Mouse (Mus musculus): ENCODE results near the gene Ormdl3. TPM values are rescaled to one million over a fixed set of nuclear protein-coding genes. Genes with fewer than 3 reads are reported as not detected.

The Ormdl3 gene
- total RNA-seq, 2 experiments from 2014 or later = 54.5 to 68.6 TPM

Other genes starting within 250 kb of the Ormdl3 start
- not detected in 2 replicates for gene Ppp1r1b, start 239.0 kb downstream of the Ormdl3 start, total RNA-seq (2015; ENCODE audit: low replicate concordance)
- gene Ppp1r1b, start 239.0 kb downstream of the Ormdl3 start, total RNA-seq (2017; ENCODE audit: low replicate concordance) = not detected in 2 replicates
- 4.6 and 8.3 TPM in 2 replicates for gene Stard3, start 229.0 kb downstream of the Ormdl3 start, total RNA-seq (2015; ENCODE audit: low replicate concordance)
- gene Stard3, start 229.0 kb downstream of the Ormdl3 start, total RNA-seq (2017; ENCODE audit: low replicate concordance) = 5.6 and 7.6 TPM in 2 replicates
- gene Tcap, start 203.6 kb downstream of the Ormdl3 start, total RNA-seq (2015; ENCODE audit: low replicate concordance) = not detected in 2 replicates
- gene Tcap, start 203.6 kb downstream of the Ormdl3 start, total RNA-seq (2017; ENCODE audit: low replicate concordance) = not detected in 2 replicates
- not detected in 2 replicates for gene Pnmt, start 200.9 kb downstream of the Ormdl3 start, total RNA-seq (2015; ENCODE audit: low replicate concordance)
- not detected in 2 replicates for gene Pnmt, start 200.9 kb downstream of the Ormdl3 start, total RNA-seq (2017; ENCODE audit: low replicate concordance)
- 2.2 and 3.4 TPM in 2 replicates for gene Pgap3, start 186.9 kb downstream of the Ormdl3 start, total RNA-seq (2015; ENCODE audit: low replicate concordance)
- 1.3 and 2.4 TPM in 2 replicates for gene Pgap3, start 186.9 kb downstream of the Ormdl3 start, total RNA-seq (2017; ENCODE audit: low replicate concordance)
- not detected in 2 replicates for gene Erbb2, start 174.9 kb downstream of the Ormdl3 start, total RNA-seq (2015; ENCODE audit: low replicate concordance)
- 0.39 TPM in 1 of 2 replicates, not detected in the other for gene Erbb2, start 174.9 kb downstream of the Ormdl3 start, total RNA-seq (2017; ENCODE audit: low replicate concordance)
- gene Mien1, start 148.4 kb downstream of the Ormdl3 start, total RNA-seq (2015; ENCODE audit: low replicate concordance) = 8.8 and 10.8 TPM in 2 replicates
- gene Mien1, start 148.4 kb downstream of the Ormdl3 start, total RNA-seq (2017; ENCODE audit: low replicate concordance) = 5.3 and 6.3 TPM in 2 replicates
- gene Grb7, start 141.0 kb downstream of the Ormdl3 start, total RNA-seq (2015; ENCODE audit: low replicate concordance) = 2.5 and 4.2 TPM in 2 replicates
- gene Grb7, start 141.0 kb downstream of the Ormdl3 start, total RNA-seq (2017; ENCODE audit: low replicate concordance) = 0.61 TPM in 1 of 2 replicates, not detected in the other
- gene Ikzf3, start 41.3 kb downstream of the Ormdl3 start, total RNA-seq (2015; ENCODE audit: low replicate concordance) = 19.5 and 21.0 TPM in 2 replicates
- 5.4 and 6.7 TPM in 2 replicates for gene Ikzf3, start 41.3 kb downstream of the Ormdl3 start, total RNA-seq (2017; ENCODE audit: low replicate concordance)
- 7.5 and 8.3 TPM in 2 replicates for gene Zpbp2, start 36.3 kb downstream of the Ormdl3 start, total RNA-seq (2015; ENCODE audit: low replicate concordance)
- gene Zpbp2, start 36.3 kb downstream of the Ormdl3 start, total RNA-seq (2017; ENCODE audit: low replicate concordance) = 3.1 and 13.2 TPM in 2 replicates
- not detected in 2 replicates for gene Lrrc3c, start 10.9 kb upstream of the Ormdl3 start, total RNA-seq (2015; ENCODE audit: low replicate concordance)
- not detected in 2 replicates for gene Lrrc3c, start 10.9 kb upstream of the Ormdl3 start, total RNA-seq (2017; ENCODE audit: low replicate concordance)
- gene Gm12355, start 38.3 kb upstream of the Ormdl3 start, total RNA-seq (2015; ENCODE audit: low replicate concordance) = 5.4 TPM in 1 of 2 replicates, not detected in the other
- 1.1 and 3.9 TPM in 2 replicates for gene Gm12355, start 38.3 kb upstream of the Ormdl3 start, total RNA-seq (2017; ENCODE audit: low replicate concordance)
- gene Gsdma3, start 39.0 kb upstream of the Ormdl3 start, total RNA-seq (2015; ENCODE audit: low replicate concordance) = not detected in 2 replicates
- gene Gsdma3, start 39.0 kb upstream of the Ormdl3 start, total RNA-seq (2017; ENCODE audit: low replicate concordance) = not detected in 2 replicates
- gene Gsdma2, start 59.4 kb upstream of the Ormdl3 start, total RNA-seq (2015; ENCODE audit: low replicate concordance) = not detected in 2 replicates
- not detected in 2 replicates for gene Gsdma2, start 59.4 kb upstream of the Ormdl3 start, total RNA-seq (2017; ENCODE audit: low replicate concordance)
- not detected in 2 replicates for gene Gsdma, start 77.0 kb upstream of the Ormdl3 start, total RNA-seq (2015; ENCODE audit: low replicate concordance)
- not detected in 2 replicates for gene Gsdma, start 77.0 kb upstream of the Ormdl3 start, total RNA-seq (2017; ENCODE audit: low replicate concordance)
- gene Psmd3, start 95.2 kb upstream of the Ormdl3 start, total RNA-seq (2015; ENCODE audit: low replicate concordance) = 28.1 and 30.3 TPM in 2 replicates
- gene Psmd3, start 95.2 kb upstream of the Ormdl3 start, total RNA-seq (2017; ENCODE audit: low replicate concordance) = 23.6 and 30.7 TPM in 2 replicates
- not detected in 2 replicates for gene Csf3, start 113.9 kb upstream of the Ormdl3 start, total RNA-seq (2015; ENCODE audit: low replicate concordance)
- not detected in 2 replicates for gene Csf3, start 113.9 kb upstream of the Ormdl3 start, total RNA-seq (2017; ENCODE audit: low replicate concordance)
- 30.6 and 57.7 TPM in 2 replicates for gene Med24, start 142.1 kb upstream of the Ormdl3 start, total RNA-seq (2015; ENCODE audit: low replicate concordance)
- 14.7 and 25.0 TPM in 2 replicates for gene Med24, start 142.1 kb upstream of the Ormdl3 start, total RNA-seq (2017; ENCODE audit: low replicate concordance)
- gene Thra, start 153.3 kb upstream of the Ormdl3 start, total RNA-seq (2015; ENCODE audit: low replicate concordance) = 8.6 and 13.8 TPM in 2 replicates
- 3.3 and 8.0 TPM in 2 replicates for gene Thra, start 153.3 kb upstream of the Ormdl3 start, total RNA-seq (2017; ENCODE audit: low replicate concordance)
- gene Nr1d1, start 188.0 kb upstream of the Ormdl3 start, total RNA-seq (2015; ENCODE audit: low replicate concordance) = not detected in 2 replicates
- gene Nr1d1, start 188.0 kb upstream of the Ormdl3 start, total RNA-seq (2017; ENCODE audit: low replicate concordance) = not detected in 2 replicates
- gene Msl1, start 208.1 kb upstream of the Ormdl3 start, total RNA-seq (2015; ENCODE audit: low replicate concordance) = 43.6 and 44.7 TPM in 2 replicates
- gene Msl1, start 208.1 kb upstream of the Ormdl3 start, total RNA-seq (2017; ENCODE audit: low replicate concordance) = 29.5 and 35.5 TPM in 2 replicates
- gene Casc3, start 217.5 kb upstream of the Ormdl3 start, total RNA-seq (2015; ENCODE audit: low replicate concordance) = 41.8 and 60.4 TPM in 2 replicates
- 59.2 and 92.7 TPM in 2 replicates for gene Casc3, start 217.5 kb upstream of the Ormdl3 start, total RNA-seq (2017; ENCODE audit: low replicate concordance)
- gene Rapgefl1, start 249.4 kb upstream of the Ormdl3 start, total RNA-seq (2015; ENCODE audit: low replicate concordance) = 6.7 TPM in 1 of 2 replicates, not detected in the other
- gene Rapgefl1, start 249.4 kb upstream of the Ormdl3 start, total RNA-seq (2017; ENCODE audit: low replicate concordance) = 1.5 TPM in 1 of 2 replicates, not detected in the other